Mouse (Mus musculus): Measurements from ENCODE around the gene Vmp1.

Vmp1 gene

DNA sequence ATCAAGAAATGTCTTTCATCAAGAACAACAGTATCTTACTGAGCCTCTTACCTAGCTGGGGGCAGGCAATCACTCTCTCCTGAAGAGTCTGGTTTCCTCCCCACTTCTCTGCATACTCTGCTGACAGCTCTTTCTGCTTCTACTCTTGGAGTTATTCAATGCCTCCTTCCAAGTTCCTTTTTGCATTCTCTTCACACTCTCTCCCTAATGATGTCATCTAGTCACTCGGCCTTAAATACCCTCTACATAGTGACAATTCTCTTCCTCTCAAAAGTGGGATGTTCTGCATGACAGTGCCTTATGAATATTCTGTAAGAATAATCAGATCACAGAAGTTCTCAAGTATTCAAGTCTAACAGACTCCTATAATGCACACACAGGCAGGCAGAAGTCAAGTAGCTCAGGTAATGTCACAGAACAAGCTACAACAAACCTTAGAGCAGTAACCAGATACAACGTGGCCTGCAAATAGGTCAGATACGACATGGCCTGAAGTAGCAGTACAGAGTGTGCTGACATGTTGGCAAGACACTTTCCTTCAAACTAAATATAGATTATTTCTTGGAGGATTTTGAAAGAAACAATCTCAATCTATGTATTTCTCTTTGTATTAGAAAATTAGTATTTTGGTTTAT is 12.5 kb downstream of the Vmp1 start:
- DNase-seq (ENCODE audit: low spot score), result no peak

DNA sequence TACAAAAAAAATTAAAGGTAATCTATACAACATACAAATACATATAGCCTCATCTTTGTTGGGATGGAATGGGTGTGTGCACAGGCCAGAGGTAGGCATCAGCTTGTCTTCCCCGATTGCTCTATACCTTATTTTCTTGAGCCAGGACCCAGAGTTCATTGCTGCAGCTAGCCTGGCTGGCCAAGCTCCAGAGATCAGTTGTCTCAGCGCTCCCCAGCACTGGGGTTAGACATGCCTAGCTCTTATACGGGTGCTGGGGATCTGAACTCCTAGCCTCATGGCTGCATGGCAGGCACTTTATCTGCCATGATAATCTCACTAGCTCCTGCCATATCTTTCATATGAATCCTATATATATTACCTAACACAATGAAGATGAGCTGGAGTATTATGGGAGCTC is 15.5 kb downstream of the Vmp1 start:
- no peak for DNase-seq (ENCODE audit: low spot score)

DNA sequence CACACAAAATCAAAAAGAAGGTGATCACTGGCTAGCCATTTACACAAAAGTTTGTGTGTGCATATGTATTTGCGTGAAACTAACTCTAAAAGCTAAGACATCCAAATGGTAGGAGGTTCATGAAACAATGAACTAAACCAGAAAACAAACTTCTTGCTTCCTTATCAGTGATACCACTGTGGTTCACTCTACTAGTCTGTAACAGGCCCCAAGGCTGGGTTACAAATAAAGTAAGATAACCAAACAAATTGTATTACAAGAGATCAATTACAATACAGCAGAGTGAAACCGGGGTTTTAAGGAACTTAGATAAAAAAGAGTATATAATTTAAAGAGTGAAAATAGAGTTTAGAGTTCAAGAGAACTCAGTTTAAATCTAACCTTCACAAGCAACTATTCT is 16.1 kb downstream of the Vmp1 start:
- no peak for DNase-seq (ENCODE audit: low spot score)

- DNase-seq (ENCODE audit: low spot score), result no peak
Observed at GRCm38 (mm10) chr11:86664406-86664805, 19.2 kb downstream of the Vmp1 start.

- no peak for DNase-seq (ENCODE audit: low spot score)
Observed at GRCm38 (mm10) chr11:86663977-86664376, 19.7 kb downstream of the Vmp1 start.

GRCm38 (mm10) chr11:86662986-86663895 is 20.4 kb downstream of the Vmp1 start:
- DNase-seq (ENCODE audit: low spot score), result no peak

DNA sequence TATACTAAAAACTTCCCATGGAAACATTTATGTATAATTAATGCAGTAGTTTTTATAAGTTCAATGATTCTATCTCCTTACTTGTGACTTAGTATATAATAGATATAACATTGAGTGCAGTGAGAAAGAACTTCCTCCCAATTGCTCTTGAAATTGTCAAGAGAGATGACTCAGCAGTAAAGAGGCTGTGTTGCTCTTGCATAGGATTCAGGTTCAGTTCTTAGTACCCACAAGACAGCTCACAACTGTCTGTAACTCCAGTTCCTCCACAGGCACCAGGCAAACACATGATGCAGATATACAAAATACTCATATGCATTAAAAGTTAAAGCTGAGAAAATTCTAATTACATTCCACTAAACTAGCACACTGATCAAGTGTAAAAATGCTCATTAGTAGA is 25.8 kb downstream of the Vmp1 start:
- DNase-seq (ENCODE audit: low spot score), result no peak

DNA sequence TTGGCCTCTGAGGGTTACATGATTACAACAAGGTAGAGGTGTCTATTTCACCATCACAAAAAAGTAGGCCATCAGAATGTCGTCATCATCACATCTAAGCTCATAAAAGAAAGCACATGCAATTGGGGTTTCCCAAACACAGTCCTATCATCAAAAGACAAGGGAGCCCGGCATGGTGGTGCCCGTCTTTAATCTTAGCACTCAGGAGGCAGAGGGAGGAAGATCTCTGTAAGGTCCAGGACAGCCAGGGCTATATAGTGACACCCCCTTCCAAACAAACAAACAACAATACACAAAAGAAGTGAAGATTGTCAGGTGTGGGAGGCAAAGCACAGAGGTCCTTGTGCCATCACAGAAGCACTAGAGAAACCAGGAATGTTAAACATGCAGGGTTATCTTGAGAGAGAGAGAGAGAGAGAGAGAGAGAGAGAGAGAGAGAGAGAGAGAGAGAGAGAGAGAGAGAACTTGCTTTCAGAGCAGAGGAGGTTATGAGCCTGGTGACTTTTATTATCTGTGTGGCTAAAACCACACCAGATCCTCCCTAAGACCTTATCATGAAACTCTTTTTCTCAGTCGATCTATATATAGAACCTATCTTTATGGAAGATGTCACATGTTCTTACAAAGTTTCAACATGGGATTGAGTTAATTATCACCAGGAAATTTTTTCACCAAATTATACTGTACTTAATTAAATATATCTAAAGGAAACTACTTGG is 26.6 kb downstream of the Vmp1 start:
- no peak for DNase-seq (ENCODE audit: low spot score)

DNA sequence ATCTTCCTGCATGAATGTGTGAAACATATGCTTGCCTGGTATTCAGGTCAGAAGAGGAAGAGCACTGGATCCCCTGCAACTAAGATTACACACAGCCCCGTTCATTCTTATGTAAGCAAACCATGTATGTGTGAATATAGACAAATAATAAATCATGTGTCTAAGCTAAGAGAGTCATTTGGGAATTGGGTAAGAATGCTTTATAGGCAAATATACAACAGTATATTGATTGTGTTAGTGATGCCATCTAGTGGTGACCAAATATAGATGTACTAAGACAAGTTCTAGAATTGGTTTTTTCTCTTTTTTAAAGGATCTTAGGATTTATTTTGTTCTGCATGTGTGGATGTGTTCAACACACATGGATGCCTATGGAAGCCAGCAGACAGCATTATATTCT is 28.0 kb downstream of the Vmp1 start:
- peak; percentile 29 for DNase-seq (ENCODE audit: low spot score)

GRCm38 (mm10) chr11:86654096-86654495 is 29.5 kb downstream of the Vmp1 start:
- DNase-seq (ENCODE audit: low spot score), result no peak

DNA sequence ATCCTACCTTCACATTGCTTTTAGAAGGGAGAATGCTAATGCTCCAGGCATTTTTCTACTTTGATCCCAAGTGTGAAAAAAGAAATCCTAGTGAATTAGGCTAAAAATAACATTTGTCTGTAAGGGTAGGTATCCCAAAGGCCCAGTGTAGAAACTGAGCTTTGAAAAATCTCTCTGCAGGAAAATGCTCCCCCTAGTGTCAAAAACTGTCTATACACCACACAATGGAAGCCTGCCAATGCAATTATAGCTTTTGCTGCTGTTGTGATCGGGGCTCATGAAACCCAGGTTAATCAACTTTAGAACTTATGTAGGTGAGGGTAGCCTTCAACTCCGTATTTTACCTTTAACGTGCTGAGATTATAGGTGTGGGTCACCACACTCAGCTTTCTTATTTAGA is 30.2 kb downstream of the Vmp1 start:
- peak; percentile 79 for DNase-seq (ENCODE audit: low spot score)

DNA sequence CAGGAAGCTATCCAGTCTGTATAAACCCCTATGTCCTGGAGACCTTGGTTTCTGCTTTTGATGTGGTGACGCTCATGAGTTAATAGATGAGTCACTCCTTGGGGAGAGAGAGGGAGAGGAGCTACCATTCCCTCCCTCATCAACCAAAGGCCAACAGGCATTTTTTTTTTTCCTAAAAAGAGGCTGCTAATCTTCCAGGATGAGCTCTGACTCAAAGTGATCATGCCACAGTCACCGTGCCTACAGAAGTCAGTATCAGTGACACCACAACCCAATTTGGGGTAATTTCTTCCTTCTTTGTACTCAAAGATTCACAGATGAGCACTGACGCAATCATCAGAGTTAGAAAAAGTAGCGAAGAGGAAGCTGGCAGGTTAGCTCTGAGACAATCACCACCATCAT is 31.1 kb downstream of the Vmp1 start:
- DNase-seq (ENCODE audit: low spot score), result no peak

GRCm38 (mm10) chr11:86650676-86651075 is 33.0 kb downstream of the Vmp1 start:
- DNase-seq (ENCODE audit: low spot score), result no peak

- no peak for DNase-seq (ENCODE audit: low spot score)
Observed at GRCm38 (mm10) chr11:86649542-86649941, 34.1 kb downstream of the Vmp1 start.

GRCm38 (mm10) chr11:86647706-86648447 is 35.8 kb downstream of the Vmp1 start:
- no peak for DNase-seq (ENCODE audit: low spot score)

DNA sequence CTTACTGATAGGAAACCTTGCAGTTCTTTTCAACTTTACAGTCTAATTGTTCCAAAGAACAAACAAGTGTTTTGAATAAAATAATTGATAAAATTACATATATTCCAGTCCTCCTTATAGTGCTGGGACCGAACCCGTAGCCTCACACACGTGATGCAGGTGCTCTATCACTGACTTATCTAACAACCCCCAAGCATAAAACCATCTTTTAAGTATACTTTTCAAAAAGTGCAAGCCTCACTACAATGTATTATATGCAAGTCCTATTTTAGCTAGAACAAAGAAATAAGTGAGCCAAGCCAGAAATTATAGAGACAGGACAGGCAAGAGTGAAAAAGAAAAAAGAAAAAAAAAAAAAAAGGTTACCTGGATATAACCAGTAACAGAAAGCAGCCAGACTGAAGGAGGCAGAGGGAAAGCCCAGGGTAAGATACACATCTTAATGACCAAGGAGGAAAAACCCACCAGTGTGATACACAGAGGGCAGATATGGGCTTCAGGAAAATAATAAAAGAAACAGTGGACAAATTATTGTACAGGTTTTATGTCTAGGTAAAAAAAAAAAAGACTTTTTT is 36.7 kb downstream of the Vmp1 start:
- DNase-seq (ENCODE audit: low spot score), result no peak

- DNase-seq (ENCODE audit: low spot score), result peak; percentile 81
Observed at GRCm38 (mm10) chr11:86646136-86646834, 37.4 kb downstream of the Vmp1 start.

- DNase-seq (ENCODE audit: low spot score), result no peak
Observed at GRCm38 (mm10) chr11:86644553-86644952, 39.1 kb downstream of the Vmp1 start.

GRCm38 (mm10) chr11:86641714-86642113 is 41.9 kb downstream of the Vmp1 start:
- DNase-seq (ENCODE audit: low spot score), result no peak

DNA sequence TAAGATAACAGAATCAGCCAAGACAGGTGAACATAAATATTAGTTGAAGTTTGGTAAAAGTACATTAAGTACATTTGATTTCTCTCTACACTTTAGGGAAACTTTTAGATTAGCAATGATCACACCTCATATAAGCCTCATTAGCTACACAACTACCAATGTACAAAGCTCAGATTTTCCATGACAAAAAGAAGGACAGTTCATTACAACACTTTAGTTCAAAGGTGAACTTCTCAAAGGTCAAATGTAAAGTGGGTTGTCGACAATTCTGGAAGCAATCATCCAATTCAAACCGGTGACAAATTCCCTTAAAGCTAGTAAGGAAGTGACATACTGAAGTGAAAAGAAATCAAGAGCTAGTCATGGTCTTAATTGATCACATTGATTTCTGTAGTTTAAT is 45.9 kb downstream of the Vmp1 start:
- no peak for DNase-seq (ENCODE audit: low spot score)

DNA sequence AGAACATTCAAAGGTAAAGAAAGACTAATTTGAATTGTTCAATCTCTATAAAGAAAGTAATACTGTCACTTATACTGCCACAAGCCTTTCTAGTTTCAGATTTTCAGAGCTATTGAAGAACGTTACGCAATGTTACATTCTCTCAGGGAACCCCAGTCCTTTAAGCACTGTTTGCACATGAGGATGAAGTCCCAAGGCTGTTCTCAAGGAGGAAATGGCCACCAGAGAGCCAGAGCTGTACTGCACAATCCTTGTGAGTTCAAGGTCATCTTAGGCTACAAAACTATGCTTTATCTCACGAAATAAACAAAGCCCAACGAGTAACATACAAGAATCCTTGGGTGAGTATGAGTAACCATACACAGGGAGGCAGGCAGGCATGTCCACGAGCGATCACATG is 49.2 kb downstream of the Vmp1 start:
- peak; percentile 64 for DNase-seq (ENCODE audit: low spot score)
